Mouse (Mus musculus) heart, embryonic 15.5 days (tissue): ENCODE results near the gene Onecut1. TPM values are rescaled to one million over a fixed set of nuclear protein-coding genes. Genes with fewer than 3 reads are reported as not detected.

Experiments
- ATAC-seq: fragments of 200-750 bp; cut with Nextera tagmentation; replicated peaks from 2 replicates; pipeline ENCODE4 v1.8.0; 2017; ENCODE audit warnings: low read depth, moderate TSS enrichment; ENCODE audit not compliant: insufficient number of reproducible peaks, insufficient read depth, low FRiP score
- H3K27ac ChIP-seq: fragments of 300-500 bp; sonication (generic); 2 replicates; pipeline ENCODE4 v1.5.1; 2015; ENCODE audit warnings: mild to moderate bottlenecking, inconsistent platforms
- H3K27me3 ChIP-seq: fragments of 300-500 bp; sonication (generic); 2 replicates; pipeline ENCODE4 v1.6.1; 2015; ENCODE audit warnings: inconsistent platforms
- H3K36me3 ChIP-seq: fragments of 300-500 bp; sonication (generic); 2 replicates; pipeline ENCODE4 v1.6.1; 2015; ENCODE audit warnings: mild to moderate bottlenecking, inconsistent platforms
- H3K4me1 ChIP-seq: fragments of 300-500 bp; sonication (generic); replicated peaks from 2 replicates; pipeline ENCODE4 v1.6.1; 2015; ENCODE audit warnings: inconsistent platforms
- H3K4me2 ChIP-seq: fragments of 300-500 bp; sonication (generic); 2 replicates; pipeline ENCODE4 v1.6.1; 2015; ENCODE audit warnings: inconsistent platforms, mild to moderate bottlenecking, moderate library complexity
- H3K4me3 ChIP-seq: fragments of 300-500 bp; sonication (generic); 2 replicates; pipeline ENCODE4 v1.5.1; 2015; ENCODE audit warnings: mild to moderate bottlenecking, inconsistent platforms
- H3K9ac ChIP-seq: fragments of 300-500 bp; sonication (generic); 2 replicates; pipeline ENCODE4 v1.6.1; 2015; ENCODE audit warnings: mild to moderate bottlenecking, inconsistent platforms
- H3K9me3 ChIP-seq: fragments of 300-500 bp; sonication (generic); replicated peaks from 2 replicates; pipeline ENCODE4 v1.6.1; 2016; ENCODE audit warnings: inconsistent platforms
- WGBS: fragments of 180-500 bp; shearing (Covaris S2); methylation state at CpG from one replicate; pipeline ENCODE4 v1.1.7; 2015; ENCODE audit warnings: mixed read lengths; 5-methylcytosine and 5-hydroxymethylcytosine counted together
- polyA plus RNA-seq: library from polyadenylated mRNA; unstranded; fragments of >200 nt; fragmentation: Nextera tagmentation; extraction: Ambion mirVana; gene quantifications from 2 replicates; pipeline ENCODE4 v1.2.1, GENCODE M21; 2015

Onecut1 gene
- 0.04 TPM in 1 of 2 replicates, not detected in the other for polyA plus RNA-seq

DNA sequence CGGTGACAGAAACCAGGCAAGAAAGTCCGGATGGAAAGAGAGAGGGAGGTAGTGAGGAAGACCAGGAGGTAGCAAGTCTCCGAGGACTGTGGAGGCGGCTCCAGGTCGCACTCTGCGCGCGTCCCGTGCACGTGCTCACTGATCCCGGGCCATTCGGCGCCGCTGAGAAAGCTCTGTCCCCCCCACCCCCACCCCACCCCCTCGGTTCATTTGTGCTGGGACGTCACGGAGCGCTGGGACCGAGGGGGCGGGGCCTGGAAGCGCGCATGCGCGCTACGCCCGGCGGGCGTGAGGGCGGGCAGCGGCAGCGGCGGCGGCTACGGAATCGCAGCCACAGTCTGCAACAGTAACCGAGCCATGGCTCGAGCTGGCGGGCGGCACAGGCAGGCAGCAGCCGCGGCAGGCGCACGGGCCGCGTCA lies at the start of gene Onecut1:
Gene Onecut1 (plus strand): TSS at position 361 of the 420 bp plus-strand sequence.
- under 1% methylated on average over 45 of the region's 45 CpGs for WGBS
- Histone ChIP-seq H3K36me3 (no peaks in the 10 kb centered on the region), H3K4me2 (peak within 1 kb of the TSS; percentile 98), H3K27ac (no peak within 1 kb of the TSS), H3K9me3 (no peaks in the 10 kb centered on the region), H3K9ac (peak within 1 kb of the TSS; percentile 38), H3K4me3 (peak within 1 kb of the TSS; percentile 57), H3K27me3 (peaks cover 100% of the 10 kb centered on the region), H3K4me1 (peaks cover 32% of the 10 kb centered on the region)
- peak; percentile 48; the same call in 1 of the 2 replicates for ATAC-seq

DNA sequence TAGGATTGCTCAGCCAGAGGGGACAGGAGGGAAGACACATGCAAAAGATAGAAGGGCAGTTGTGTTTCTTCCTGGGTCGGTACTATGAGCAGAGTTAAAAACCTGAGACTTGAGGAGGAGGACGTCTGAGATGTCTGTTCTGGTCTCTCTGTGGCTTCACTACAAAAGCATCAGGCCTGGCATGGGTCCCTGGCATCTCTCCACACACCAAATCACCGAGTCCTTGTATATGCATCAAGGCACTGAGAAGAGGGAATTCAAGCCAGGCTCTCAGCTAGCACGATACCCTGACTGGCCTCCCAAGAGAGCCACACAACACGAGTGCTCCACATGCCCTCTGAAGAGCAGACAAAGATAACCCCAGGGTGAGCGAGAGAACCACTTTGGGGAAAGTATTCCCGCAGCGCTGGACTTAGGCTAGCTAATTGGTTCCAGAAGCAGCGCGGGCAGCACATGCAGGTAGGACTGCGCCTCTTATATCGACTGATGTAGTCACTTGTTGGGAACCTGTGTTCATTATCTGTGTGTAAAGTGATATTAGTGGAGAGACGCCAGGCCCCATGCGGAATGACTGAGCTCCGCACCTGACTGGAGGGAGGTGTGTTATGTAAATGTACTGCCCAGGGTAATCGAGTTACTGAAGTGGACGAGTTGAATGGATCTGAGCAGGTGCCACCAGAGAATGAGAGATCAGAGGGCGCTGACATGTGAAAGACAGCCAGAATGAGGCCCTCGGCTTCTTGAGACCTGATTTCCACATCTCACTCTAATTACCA lies 41.8 kb upstream of the Onecut1 start:
- 30% methylated on average over 19 of the region's 19 CpGs for WGBS
- H3K27me3 ChIP-seq, result peaks cover 37% of the 10 kb centered on the region
- no peak for ATAC-seq
- H3K9me3 ChIP-seq, result no peaks in the 10 kb centered on the region
- no peak overlapping the region for H3K27ac ChIP-seq
- H3K36me3 ChIP-seq, result no peaks in the 10 kb centered on the region
- H3K4me1 ChIP-seq, result 0 out of 2 replicates have a peak, but pooled peaks cover 4% of the 10 kb centered on the region
- H3K4me3 ChIP-seq, result no peak overlapping the region
- H3K4me2 ChIP-seq, result no peak overlapping the region
- H3K9ac ChIP-seq, result no peak overlapping the region

GRCm38 (mm10) chr9:74825102-74825501 lies 36.6 kb upstream of the Onecut1 start:
- Histone ChIP-seq H3K27me3 (peaks cover 30% of the 10 kb centered on the region), H3K9ac (no peak overlapping the region), H3K27ac (no peak overlapping the region), H3K4me2 (no peak overlapping the region), H3K4me3 (no peak overlapping the region), H3K4me1 (no peaks in the 10 kb centered on the region), H3K36me3 (no peaks in the 10 kb centered on the region), H3K9me3 (no peaks in the 10 kb centered on the region)
- ATAC-seq, result no peak
- WGBS, result 68% methylated on average over 2 of the region's 2 CpGs

DNA sequence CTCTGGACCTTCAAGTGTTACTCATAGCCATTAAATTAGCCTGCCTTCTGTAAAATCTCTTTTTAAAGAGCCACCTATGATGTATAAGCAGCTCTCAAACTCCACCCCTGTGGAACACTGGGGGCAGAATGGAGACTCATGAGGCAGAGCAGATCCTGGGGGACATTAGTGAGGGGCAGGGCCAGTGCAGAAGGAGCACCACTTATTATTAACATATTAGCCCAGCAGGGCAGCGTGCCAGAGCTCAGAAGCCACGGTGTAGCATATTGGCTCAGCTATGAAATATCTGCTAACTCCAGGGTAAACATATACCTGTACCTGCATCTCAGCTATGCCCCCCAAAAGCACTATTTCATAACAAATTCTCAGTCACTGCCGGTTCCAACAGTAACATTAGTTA lies 32.5 kb upstream of the Onecut1 start:
- H3K4me3 ChIP-seq, result no peak overlapping the region
- no peaks in the 10 kb centered on the region for H3K4me1 ChIP-seq
- no peak for ATAC-seq
- no peak overlapping the region for H3K27ac ChIP-seq
- no peak overlapping the region for H3K4me2 ChIP-seq
- H3K9ac ChIP-seq, result no peak overlapping the region
- WGBS, result 57% methylated on average over 3 of the region's 3 CpGs
- no peaks in the 10 kb centered on the region for H3K36me3 ChIP-seq
- H3K27me3 ChIP-seq, result peaks cover 12% of the 10 kb centered on the region; the same call in 1 of the 2 replicates
- no peaks in the 10 kb centered on the region for H3K9me3 ChIP-seq

DNA sequence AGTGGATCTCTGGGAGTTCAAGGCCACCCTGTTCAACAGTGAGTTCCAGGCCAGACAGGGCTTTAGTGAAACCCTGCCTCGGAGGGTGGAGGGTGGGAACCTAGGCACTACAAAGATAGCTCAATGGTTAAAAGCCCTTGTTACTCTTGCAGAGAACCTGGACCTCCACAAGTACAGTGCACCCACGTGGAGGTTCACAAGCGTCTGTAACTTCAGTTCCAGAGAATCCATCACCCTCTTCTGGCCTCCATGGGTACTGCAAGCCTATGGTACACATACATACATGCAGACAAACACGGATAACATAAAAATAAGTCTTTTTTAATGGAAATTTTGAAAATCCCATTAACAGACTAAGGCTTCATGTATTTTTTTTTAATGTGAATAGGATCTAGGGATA lies 18.8 kb upstream of the Onecut1 start:
- Histone ChIP-seq H3K9ac (no peak overlapping the region), H3K9me3 (peaks cover 7% of the 10 kb centered on the region; the same call in 1 of the 2 replicates), H3K4me3 (no peak overlapping the region), H3K27me3 (peaks cover 50% of the 10 kb centered on the region), H3K27ac (no peak overlapping the region), H3K4me1 (no peaks in the 10 kb centered on the region), H3K36me3 (no peaks in the 10 kb centered on the region), H3K4me2 (no peak overlapping the region)
- ATAC-seq, result no peak
- WGBS, result 75% methylated on average over 4 of the region's 4 CpGs

DNA sequence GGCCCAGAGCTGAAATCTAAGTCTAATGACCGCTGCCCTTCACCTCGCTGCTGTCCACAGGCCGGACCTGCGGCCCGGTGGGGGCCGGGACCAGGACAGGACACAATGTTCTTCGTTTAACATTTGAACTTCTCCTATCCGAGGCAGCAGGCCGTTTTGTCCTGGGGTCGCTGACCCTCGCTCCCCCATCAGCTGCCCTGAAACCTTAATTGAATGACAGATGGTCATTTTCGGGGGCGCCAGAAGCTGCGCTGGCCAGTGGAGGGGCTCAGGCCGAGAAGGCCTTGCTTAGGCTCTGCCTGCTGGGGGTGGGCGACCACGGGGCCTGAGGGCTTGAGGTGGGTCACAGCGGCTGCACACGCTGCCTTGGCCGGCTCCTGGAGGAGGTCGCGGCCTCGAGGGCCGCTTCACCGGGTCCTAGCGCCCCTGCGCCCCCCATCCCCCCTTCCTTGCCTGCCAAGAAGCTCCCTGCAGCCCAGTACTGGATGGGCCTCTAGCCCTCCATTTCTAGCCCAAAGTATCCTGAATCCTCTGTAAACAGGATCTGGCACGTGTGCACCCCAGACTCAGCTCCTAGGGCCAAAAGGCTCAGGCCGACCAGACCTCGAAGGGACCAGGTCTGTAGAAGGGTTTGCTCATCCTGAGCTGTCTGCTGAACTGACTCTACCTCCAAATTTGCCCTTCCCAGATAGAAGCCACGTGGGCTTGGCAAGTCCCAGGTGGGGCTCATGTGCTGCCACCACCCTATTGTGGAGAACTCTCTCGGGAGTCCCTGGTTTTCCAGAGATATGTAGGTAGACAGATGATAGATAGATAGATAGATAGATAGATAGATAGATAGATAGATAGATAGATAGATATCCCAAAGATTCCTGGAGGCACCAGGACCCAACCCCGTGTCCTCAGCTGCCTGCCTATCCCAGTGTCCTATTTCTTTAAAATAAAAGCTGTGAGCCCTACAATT lies 14.6 kb upstream of the Onecut1 start:
- Histone ChIP-seq H3K4me1 (peaks cover 14% of the 10 kb centered on the region), H3K4me3 (no peak overlapping the region), H3K4me2 (no peak overlapping the region), H3K27me3 (peaks cover 83% of the 10 kb centered on the region), H3K27ac (no peak overlapping the region), H3K9me3 (peaks cover 7% of the 10 kb centered on the region; the same call in 1 of the 2 replicates), H3K36me3 (no peaks in the 10 kb centered on the region), H3K9ac (no peak overlapping the region)
- 3% methylated on average over 33 of the region's 33 CpGs for WGBS
- ATAC-seq, result 0 out of 2 replicates have a peak, but pooled peaks have one; percentile 10

GRCm38 (mm10) chr9:74848411-74849194 lies 13.1 kb upstream of the Onecut1 start:
- WGBS, result under 1% methylated on average over 46 of the region's 46 CpGs
- Histone ChIP-seq H3K4me1 (peaks cover 14% of the 10 kb centered on the region), H3K4me3 (peak overlapping the region; percentile 49), H3K9me3 (no peaks in the 10 kb centered on the region), H3K36me3 (no peaks in the 10 kb centered on the region), H3K9ac (no peak overlapping the region), H3K4me2 (peak overlapping the region; percentile 83), H3K27ac (no peak overlapping the region), H3K27me3 (peaks cover 97% of the 10 kb centered on the region)
- ATAC-seq, result no peak

DNA sequence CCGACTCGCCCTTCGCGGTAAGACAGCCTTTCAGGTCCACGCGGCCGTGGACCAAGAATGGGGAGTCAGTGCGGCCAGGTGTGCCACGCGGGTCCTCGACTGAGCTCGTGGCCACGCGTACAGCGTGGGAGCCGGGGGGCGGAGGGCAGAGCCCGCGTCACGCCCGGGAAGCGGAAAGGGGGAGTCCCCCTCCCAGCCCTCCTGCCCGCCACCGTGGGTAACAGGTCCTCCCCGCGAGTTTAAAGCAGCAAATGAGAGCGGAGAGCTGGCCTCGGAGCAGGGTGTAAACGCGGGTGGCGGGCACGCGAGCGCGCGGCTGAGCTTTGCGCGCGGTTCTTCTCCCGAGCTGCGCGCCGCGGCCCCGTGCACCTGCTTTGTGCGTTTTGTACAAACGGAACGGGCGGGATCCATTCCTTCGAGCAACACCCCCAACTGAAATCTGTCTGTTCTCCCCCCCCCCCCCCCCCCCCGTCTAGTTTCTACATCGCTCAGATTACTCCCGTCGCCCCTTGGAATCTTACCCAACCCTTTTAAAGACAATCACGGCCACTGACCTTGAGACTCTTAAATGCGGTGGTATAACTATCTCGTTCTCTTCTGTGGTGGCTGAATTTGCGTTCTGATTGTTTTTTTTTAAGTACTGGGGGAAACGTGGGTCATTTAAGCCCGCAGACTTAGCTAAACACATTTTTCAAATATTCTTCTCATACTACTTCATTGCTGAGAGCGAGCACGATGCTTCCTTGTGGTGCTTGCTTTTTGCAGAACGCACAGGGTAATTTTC lies 12.3 kb upstream of the Onecut1 start:
- H3K27me3 ChIP-seq, result peaks cover 99% of the 10 kb centered on the region
- H3K9me3 ChIP-seq, result no peaks in the 10 kb centered on the region
- H3K9ac ChIP-seq, result no peak overlapping the region
- peak overlapping the region; percentile 83 for H3K4me2 ChIP-seq
- under 1% methylated on average over 55 of the region's 63 CpGs for WGBS
- no peak for ATAC-seq
- no peaks in the 10 kb centered on the region for H3K36me3 ChIP-seq
- peak overlapping the region; percentile 49 for H3K4me3 ChIP-seq
- H3K4me1 ChIP-seq, result peaks cover 18% of the 10 kb centered on the region
- no peak overlapping the region for H3K27ac ChIP-seq

DNA sequence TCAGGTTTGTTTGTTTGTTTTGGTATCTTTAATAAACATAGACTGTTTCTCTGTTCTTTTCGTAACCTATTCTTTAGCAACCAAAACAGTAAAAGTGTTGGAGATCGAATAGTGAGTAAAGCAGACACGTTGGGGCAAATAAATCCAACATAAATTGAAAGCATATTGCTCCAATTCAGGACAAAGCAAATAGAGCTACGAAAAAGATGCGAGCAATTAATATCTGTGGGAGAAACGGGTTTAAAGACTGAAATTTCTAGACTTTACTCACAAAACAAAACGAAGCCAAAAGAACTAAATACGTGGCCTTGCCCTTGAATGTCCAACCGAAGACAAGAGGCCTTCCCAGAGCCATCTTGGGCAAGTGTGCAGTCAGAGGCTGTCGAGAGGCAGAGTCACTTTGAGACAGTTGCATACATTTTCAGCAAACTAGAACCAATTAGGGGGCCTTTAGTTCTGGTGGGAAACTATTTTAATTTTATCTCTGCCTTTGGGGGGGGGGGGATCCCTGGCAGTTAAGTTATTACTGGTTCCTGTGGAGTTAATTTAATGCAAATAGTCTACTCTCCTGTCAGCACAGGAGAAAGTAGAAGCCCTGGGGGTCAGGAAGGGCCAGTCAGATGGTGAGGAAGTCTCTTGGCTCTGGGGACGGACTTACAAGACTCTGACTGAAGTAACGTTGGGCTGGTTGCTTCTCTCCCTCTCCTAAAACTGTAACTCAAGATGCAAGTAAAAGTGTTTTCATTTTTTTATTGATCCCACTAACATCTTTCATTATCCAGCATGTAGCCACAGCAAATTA lies 11.5 kb upstream of the Onecut1 start:
- Histone ChIP-seq H3K4me1 (peaks cover 18% of the 10 kb centered on the region), H3K4me2 (no peak overlapping the region), H3K9ac (no peak overlapping the region), H3K27ac (no peak overlapping the region), H3K27me3 (peaks cover 98% of the 10 kb centered on the region), H3K36me3 (no peaks in the 10 kb centered on the region), H3K4me3 (no peak overlapping the region), H3K9me3 (no peaks in the 10 kb centered on the region)
- WGBS, result 7% methylated on average over 12 of the region's 12 CpGs
- ATAC-seq, result no peak

GRCm38 (mm10) chr9:74850781-74851145 lies 11.0 kb upstream of the Onecut1 start:
- no peak overlapping the region for H3K4me3 ChIP-seq
- 8% methylated on average over 5 of the region's 5 CpGs for WGBS
- H3K27me3 ChIP-seq, result peaks cover 98% of the 10 kb centered on the region
- H3K36me3 ChIP-seq, result no peaks in the 10 kb centered on the region
- no peak overlapping the region for H3K4me2 ChIP-seq
- peaks cover 18% of the 10 kb centered on the region for H3K4me1 ChIP-seq
- no peak overlapping the region for H3K9ac ChIP-seq
- H3K9me3 ChIP-seq, result no peaks in the 10 kb centered on the region
- no peak overlapping the region for H3K27ac ChIP-seq
- ATAC-seq, result no peak
